Mouse (Mus musculus) testis, adult 2 months (tissue): ENCODE measurements around the gene Slfn9. TPM values are rescaled to one million over a fixed set of nuclear protein-coding genes. Genes with fewer than 3 reads are reported as not detected.
"Not testable (repeated sequence)": the region's sequence is repeated elsewhere in the genome, so short reads cannot be mapped to it uniquely, and the experiment has no call there.

Source experiments
- H3K27ac ChIP-seq: fragments of 200-500 bp; 2 replicates; pipeline ENCODE4 v1.5.1; 2012; ENCODE audit warnings: low read depth, low read length; ENCODE audit not compliant: control insufficient read depth, insufficient read depth
- H3K27me3 ChIP-seq: fragments of 200-500 bp; 2 replicates; pipeline ENCODE4 v1.6.1; 2012; ENCODE audit warnings: mild to moderate bottlenecking, low read length, moderate library complexity; ENCODE audit not compliant: control insufficient read depth, insufficient read depth
- H3K36me3 ChIP-seq: fragments of 200-500 bp; 2 replicates; pipeline ENCODE4 v1.6.1; 2012; ENCODE audit warnings: mild to moderate bottlenecking, low read length; ENCODE audit not compliant: control insufficient read depth, insufficient read depth
- H3K4me1 ChIP-seq: fragments of 200-500 bp; 2 replicates; pipeline ENCODE4 v1.6.1; 2012; ENCODE audit warnings: low read length; ENCODE audit not compliant: control insufficient read depth, insufficient read depth
- H3K4me3 ChIP-seq: fragments of 200-500 bp; 2 replicates; pipeline ENCODE4 v1.5.1; 2012; ENCODE audit warnings: low read depth, mild to moderate bottlenecking, low read length, moderate library complexity, mixed read lengths; ENCODE audit not compliant: control insufficient read depth
- CTCF ChIP-seq: fragments of 200-500 bp; IDR thresholded peaks from 2 replicates; pipeline ENCODE4 v1.5.1; 2012; ENCODE audit warnings: low read depth, mild to moderate bottlenecking, inconsistent platforms, low read length, moderate library complexity; ENCODE audit not compliant: control insufficient read depth, insufficient read depth, insufficient replicate concordance
- POLR2A ChIP-seq: fragments of 200-500 bp; IDR thresholded peaks from 2 replicates; pipeline ENCODE4 v1.6.1; 2012; ENCODE audit warnings: low read depth, mild to moderate bottlenecking, inconsistent platforms, low read length, moderate library complexity; ENCODE audit not compliant: control insufficient read depth
- polyA plus RNA-seq: library from polyadenylated mRNA; depleted of rRNA; stranded (reverse); fragments of >200 nt; gene quantifications from 2 replicates; pipeline ENCODE4 v1.2.3, GENCODE M21; 2012; rRNA removed

Slfn9 gene
- 0.07 and 0.11 TPM in 2 replicates for polyA plus RNA-seq

DNA sequence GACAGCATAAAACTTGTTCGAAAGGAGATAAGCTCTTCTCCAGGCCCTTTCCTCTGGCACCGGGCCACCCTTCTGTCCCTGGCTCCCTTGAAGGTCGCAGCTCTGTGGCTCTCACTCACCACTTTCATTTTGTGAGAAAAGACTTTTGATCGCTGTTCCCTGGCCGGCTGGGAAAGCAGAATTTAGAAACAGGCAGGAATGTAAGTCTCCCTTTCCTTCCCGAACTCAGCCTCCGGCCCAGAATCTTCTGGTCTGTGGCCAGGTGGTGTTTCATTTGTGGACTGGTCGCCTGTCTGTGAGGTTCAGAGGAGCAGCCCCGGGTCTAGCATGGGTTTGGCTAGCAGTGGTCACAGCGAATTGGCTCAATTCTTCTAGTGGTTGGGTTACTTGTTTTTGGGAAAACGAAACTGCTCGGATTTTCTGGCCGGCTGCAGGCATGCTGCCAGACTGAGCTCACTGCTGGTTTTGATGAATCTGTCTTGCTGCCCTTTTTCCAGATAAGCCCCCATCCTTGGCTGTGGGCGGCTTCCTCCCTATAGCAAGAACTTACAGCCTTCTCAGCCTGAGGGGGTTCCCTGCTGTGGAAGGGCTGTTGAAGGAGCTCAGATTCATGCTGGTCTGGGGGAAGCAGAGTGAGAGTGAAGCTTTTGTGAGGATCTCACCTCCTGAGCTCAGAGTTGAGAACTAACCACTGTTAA lies at the start of gene Slfn9:
Gene Slfn9, minus strand, starts transcription at position 362 of the 698 bp plus-strand sequence.
- TF ChIP-seq POLR2A (no peak), CTCF (no peak)
- peak within 1 kb of the TSS; percentile 77; the same call in 1 of the 2 replicates for H3K27ac ChIP-seq

DNA sequence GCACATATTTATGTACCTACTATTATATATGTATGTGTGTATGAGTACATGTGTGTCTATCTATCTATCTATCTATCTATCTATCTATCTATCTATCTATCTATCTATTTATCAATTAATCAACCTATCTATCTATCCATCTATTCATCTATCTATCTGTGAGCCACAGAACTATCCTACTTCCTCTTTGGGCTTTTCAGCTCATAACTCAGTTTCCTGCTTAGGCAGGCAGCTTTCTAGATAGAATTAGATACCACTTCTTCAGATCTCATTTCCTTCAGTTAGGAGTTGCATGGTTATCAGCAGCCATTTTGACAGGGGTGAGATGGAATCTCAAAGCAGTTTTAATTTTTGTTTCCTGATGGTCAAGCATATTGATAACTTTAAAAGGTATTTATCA lies 49.4 kb upstream of the Slfn9 start:
- no peak overlapping the region for H3K27ac ChIP-seq
- H3K27me3 ChIP-seq, result no peaks in the 10 kb centered on the region
- TF ChIP-seq POLR2A (no peak), CTCF (no peak)
- no peaks in the 10 kb centered on the region for H3K36me3 ChIP-seq
- no peak overlapping the region for H3K4me3 ChIP-seq
- H3K4me1 ChIP-seq, result no peaks in the 10 kb centered on the region

More for the DNA sequence above, at the start of gene Slfn9:
- Histone ChIP-seq H3K36me3 (no peaks in the 10 kb centered on the region), H3K4me3 (peak within 1 kb of the TSS; percentile 79), H3K4me1 (peaks cover 5% of the 10 kb centered on the region; the same call in 1 of the 2 replicates), H3K27me3 (no peaks in the 10 kb centered on the region)

DNA sequence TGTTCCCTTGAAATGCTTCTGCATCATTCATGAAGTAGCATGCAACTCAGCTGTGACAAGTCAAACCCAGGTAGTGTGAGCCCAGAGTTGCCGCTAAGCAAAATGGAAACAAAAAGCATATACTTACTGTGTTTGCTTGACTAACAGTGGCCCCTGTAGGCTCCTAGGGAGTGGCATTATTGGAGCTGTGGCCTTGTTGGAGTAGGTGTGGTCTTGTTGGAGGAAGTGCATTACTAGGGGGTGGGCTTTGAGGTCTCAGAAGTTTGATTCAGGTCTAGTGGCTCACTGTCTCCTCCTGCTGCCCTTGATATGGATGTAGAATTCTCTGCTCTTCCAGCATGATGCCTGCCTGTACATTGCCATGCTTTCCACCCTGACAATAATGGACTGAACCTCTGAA lies 48.7 kb upstream of the Slfn9 start:
- no peaks in the 10 kb centered on the region for H3K4me1 ChIP-seq
- TF ChIP-seq CTCF (no peak), POLR2A (no peak)
- H3K27ac ChIP-seq, result no peak overlapping the region
- no peak overlapping the region for H3K4me3 ChIP-seq
- no peaks in the 10 kb centered on the region for H3K27me3 ChIP-seq
- no peaks in the 10 kb centered on the region for H3K36me3 ChIP-seq

DNA sequence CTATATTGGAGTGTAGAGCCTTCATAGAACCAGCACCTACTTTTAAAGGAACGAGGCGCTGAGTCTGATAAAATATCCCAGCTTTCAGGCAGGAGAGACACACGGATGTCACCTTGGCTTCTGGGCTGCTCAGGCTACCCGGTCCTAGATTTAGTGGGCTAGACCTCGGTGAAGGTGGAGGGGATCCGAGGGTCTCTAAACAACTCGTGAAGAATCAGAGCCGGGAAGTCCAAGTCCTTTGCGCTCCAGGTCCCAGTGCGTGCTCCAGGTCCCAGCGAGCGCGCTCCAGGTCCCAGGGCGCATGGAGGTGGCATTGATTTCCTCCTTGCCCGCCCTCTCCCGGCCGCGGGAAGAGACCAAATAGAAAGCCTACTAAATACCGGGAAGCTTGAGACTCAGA lies 48.2 kb upstream of the Slfn9 start:
- TF ChIP-seq CTCF, result no peak
- TF ChIP-seq POLR2A, result no peak
- Histone ChIP-seq H3K4me3 (no peak overlapping the region), H3K27me3 (no peaks in the 10 kb centered on the region), H3K27ac (no peak overlapping the region), H3K36me3 (no peaks in the 10 kb centered on the region), H3K4me1 (no peaks in the 10 kb centered on the region)

DNA sequence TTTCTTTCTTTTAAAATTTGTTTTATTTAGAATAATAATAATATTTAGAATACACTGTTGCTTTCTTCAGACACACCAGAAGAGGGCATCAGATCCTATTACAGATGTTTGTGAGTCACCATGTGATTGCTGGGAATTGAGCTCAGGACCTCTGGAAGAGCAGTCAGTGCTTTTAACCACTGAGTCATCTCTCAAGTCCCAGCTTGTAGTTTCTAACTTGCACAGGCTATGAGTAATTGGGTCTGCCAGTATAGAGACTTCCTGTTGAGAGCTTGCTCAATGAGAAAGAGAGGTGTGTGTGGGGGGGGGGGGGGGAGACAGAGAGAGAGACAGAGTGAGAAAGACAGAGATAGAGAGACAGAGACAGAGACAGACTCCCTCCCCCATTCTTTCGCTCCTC lies 47.5 kb upstream of the Slfn9 start:
- no peak overlapping the region for H3K27ac ChIP-seq
- no peak for TF ChIP-seq POLR2A
- TF ChIP-seq CTCF, result no peak
- H3K36me3 ChIP-seq, result no peaks in the 10 kb centered on the region
- H3K4me1 ChIP-seq, result no peaks in the 10 kb centered on the region
- H3K27me3 ChIP-seq, result no peaks in the 10 kb centered on the region
- no peak overlapping the region for H3K4me3 ChIP-seq

DNA sequence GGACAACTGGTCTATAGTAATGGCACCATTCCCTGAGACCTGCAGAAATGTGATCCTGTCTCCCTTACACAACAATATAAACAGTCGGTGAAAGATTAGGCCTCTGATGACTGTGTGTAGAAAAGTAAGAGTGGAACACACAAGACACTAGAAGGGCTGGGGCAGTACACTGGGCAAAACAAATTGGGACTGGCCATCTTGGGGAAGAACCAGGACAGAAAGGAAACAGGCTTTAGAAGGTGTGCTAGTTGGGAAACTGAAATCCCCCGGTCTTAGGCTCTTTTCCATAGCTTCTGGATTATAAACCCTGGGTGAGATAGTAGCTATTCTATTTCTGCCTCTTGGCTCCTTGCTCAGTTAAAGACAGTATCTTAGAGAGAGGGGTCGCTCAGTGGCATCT lies 47.1 kb upstream of the Slfn9 start:
- H3K27ac ChIP-seq, H3K4me3 ChIP-seq, H3K4me1 ChIP-seq, H3K27me3 ChIP-seq, H3K36me3 ChIP-seq: not testable (repeated sequence)

DNA sequence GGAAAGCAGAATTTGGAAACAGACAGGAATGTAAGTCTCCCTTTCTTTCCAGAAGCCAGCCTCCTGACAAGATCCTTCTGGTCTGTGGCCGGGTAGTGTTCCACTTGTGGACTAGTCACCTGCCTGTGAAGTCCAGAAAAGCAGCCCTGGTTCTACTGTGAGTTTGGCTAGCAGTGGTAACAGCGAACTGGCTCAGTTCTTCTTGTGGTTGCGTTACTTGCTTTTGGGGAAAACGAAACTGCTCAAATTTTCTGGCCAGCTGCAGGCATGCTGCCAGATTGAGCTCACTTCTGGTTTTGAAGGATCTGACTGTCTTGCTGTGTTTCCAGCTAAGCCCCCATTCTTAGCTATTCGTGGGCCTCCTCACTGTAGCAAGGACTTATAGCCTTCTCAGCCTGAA lies 29.0 kb upstream of the Slfn9 start, which contains the start of gene Slfn8:
Gene Slfn8, minus strand, starts transcription at position 190 of the 400 bp plus-strand sequence.
- TF ChIP-seq POLR2A (no peak), CTCF (no peak)
- no peaks in the 10 kb centered on the region for H3K36me3 ChIP-seq
- H3K4me3 ChIP-seq, result peak within 1 kb of the TSS; percentile 27; the same call in 1 of the 2 replicates
- H3K27ac ChIP-seq, result no peak within 1 kb of the TSS
- H3K4me1 ChIP-seq, result peaks cover 2% of the 10 kb centered on the region; the same call in 1 of the 2 replicates
- H3K27me3 ChIP-seq, result no peaks in the 10 kb centered on the region

DNA sequence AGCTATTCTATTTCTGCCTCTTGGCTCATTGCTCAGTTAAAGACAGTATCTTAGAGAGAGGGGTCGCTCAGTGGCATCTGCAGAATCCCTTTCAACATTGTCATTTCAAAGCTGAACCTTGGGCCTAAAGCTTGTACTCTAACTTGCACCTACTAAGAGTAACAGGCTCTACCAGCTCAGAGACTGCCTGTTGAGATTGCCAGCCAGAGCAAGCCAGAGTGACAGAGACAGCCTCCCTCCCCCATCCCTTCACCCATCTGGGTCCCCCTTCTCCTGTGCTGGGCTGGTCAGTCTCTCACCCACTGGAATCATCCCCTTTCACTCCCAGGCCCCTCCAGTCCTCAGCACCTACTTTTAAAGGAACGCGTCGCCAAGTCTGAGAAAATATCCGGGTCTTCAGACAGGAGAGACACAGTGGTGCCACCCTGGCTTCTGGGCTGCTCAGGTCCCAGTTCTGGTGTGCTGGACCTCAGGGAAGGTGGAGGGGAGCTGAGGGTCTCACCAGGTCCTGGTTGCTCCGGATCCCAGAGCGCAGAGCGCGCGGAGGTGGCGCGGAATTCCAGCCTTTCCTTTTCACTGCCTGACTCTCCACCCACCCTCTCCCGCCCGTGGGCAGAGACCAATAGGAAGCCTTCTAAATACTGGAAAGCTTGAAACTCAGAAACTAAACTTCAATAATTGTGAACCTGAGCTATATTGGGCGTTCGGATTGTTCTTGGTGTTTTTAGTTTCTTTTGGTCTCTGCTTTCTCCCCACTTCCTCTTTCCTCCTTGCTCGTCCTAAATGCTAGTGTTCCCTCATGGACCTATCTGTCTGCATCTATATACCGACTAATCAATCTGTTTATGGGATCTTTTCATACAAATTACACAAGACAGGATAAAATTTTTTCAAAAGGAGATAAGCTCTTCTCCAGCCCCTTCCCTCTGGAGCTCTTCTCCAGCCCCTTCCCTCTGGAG lies 28.2 kb upstream of the Slfn9 start:
- not testable (repeated sequence) for H3K36me3 ChIP-seq, H3K27ac ChIP-seq, H3K27me3 ChIP-seq, H3K4me1 ChIP-seq
- H3K4me3 ChIP-seq, result peak overlapping the region; percentile 27; the same call in 1 of the 2 replicates
